Mouse (Mus musculus) forebrain, embryonic 16.5 days (tissue): ENCODE results near the gene Necab3. TPM values are rescaled to one million over a fixed set of nuclear protein-coding genes. Genes with fewer than 3 reads are reported as not detected.
A peak's percentile ranks its signal among the peaks of the same experiment; 100 is the strongest.

Experiments
- ATAC-seq: fragments of 200-750 bp; cut with Nextera tagmentation; 2 replicates; pipeline ENCODE4 v1.8.0; 2017; ENCODE audit warnings: mild to moderate bottlenecking, moderate library complexity
- H3K27ac ChIP-seq: fragments of 300-500 bp; sonication (generic); 2 replicates; pipeline ENCODE4 v1.5.1; 2014; ENCODE audit warnings: low read length, control low read depth
- H3K27me3 ChIP-seq: fragments of 300-500 bp; sonication (generic); replicated peaks from 2 replicates; pipeline ENCODE4 v1.6.1; 2014; ENCODE audit warnings: low read length; ENCODE audit not compliant: control insufficient read depth, insufficient read depth
- H3K36me3 ChIP-seq: fragments of 300-500 bp; sonication (generic); 2 replicates; pipeline ENCODE4 v1.6.1; 2014; ENCODE audit not compliant: control insufficient read depth, insufficient read depth
- H3K4me1 ChIP-seq: fragments of 300-500 bp; sonication (generic); replicated peaks from 2 replicates; pipeline ENCODE4 v1.6.1; 2014; ENCODE audit warnings: low read length; ENCODE audit not compliant: control insufficient read depth, insufficient read depth
- H3K4me2 ChIP-seq: fragments of 300-500 bp; sonication (generic); 2 replicates; pipeline ENCODE4 v1.6.1; 2014; ENCODE audit warnings: mild to moderate bottlenecking, low read length, control low read depth
- H3K4me3 ChIP-seq: fragments of 300-500 bp; sonication (generic); replicated peaks from 2 replicates; pipeline ENCODE4 v1.5.1; 2014; ENCODE audit warnings: mild to moderate bottlenecking, low read length, control low read depth
- H3K9ac ChIP-seq: fragments of 300-500 bp; sonication (generic); replicated peaks from 2 replicates; pipeline ENCODE4 v1.6.1; 2014; ENCODE audit warnings: low read depth, low read length, control low read depth
- H3K9me3 ChIP-seq: fragments of 300-500 bp; sonication (generic); 2 replicates; pipeline ENCODE4 v1.6.1; 2016; ENCODE audit warnings: low read length; ENCODE audit not compliant: control insufficient read depth
- WGBS: fragments of 180-500 bp; shearing (Covaris S2); extraction: QIAGEN DNeasy Blood & Tissue Kit; methylation state at CpG from one replicate; pipeline ENCODE4 v1.1.7; 2014; 5-methylcytosine and 5-hydroxymethylcytosine counted together
- polyA plus RNA-seq: library from polyadenylated mRNA; unstranded; fragments of >200 nt; fragmentation: Nextera tagmentation; extraction: Ambion mirVana; gene quantifications from 2 replicates; pipeline ENCODE4 v1.2.1, GENCODE M21; 2015

Necab3 gene
- polyA plus RNA-seq = 22.0 and 27.1 TPM in 2 replicates

DNA sequence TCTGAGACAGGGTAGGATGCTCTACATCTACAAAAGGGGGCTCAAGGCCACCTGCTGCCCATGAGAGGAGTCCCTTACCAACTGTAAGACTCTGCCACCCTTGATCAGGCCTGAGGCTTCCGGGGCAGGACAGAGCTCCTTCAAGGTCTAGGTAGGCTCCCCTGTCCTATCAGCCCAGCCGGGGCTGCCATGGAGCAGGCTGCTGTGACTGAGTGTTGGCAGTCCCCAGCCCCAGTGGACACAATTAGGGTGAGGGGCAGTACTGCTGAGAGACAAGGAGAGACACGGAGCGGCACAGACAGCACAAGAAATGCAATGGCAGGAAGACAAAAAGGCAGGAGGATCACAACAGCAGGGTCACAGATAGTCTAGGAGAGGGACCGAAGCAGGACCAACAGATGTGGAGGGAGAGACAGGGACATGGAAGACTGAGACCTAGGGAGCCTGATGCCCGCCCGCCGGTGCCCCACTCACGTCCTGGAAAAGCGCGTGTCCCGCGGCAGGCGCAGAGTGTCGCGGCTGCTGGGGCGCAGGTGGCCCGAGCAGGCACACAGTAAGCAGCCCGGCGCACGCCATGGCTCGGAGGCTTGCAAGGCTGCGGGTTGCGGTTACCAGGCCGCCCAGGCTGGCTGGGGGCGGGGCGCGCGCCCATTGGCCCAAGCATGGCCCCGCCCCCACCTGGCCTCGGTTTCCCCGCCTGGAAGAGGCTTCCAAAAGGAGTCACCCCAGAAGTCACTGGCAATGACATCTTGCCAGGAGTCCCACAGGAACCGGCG, at the start of gene Necab3:
Necab3 (minus strand) TSS at position 627 of the 776 bp plus-strand sequence.
- H3K27me3 ChIP-seq = no peaks in the 10 kb centered on the region
- peak; percentile 71 for ATAC-seq
- no peaks in the 10 kb centered on the region; the same call in 1 of the 2 replicates for H3K36me3 ChIP-seq
- peak within 1 kb of the TSS; percentile 63 for H3K9ac ChIP-seq
- H3K4me1 ChIP-seq = peaks cover 18% of the 10 kb centered on the region
- H3K27ac ChIP-seq = 0 out of 2 replicates have a peak within 1 kb of the TSS, but pooled peaks have one; percentile 12
- H3K9me3 ChIP-seq = no peaks in the 10 kb centered on the region
- WGBS = 4% methylated on average over 30 of the region's 34 CpGs
- H3K4me3 ChIP-seq = peak within 1 kb of the TSS; percentile 46
- H3K4me2 ChIP-seq = peak within 1 kb of the TSS; percentile 66

DNA sequence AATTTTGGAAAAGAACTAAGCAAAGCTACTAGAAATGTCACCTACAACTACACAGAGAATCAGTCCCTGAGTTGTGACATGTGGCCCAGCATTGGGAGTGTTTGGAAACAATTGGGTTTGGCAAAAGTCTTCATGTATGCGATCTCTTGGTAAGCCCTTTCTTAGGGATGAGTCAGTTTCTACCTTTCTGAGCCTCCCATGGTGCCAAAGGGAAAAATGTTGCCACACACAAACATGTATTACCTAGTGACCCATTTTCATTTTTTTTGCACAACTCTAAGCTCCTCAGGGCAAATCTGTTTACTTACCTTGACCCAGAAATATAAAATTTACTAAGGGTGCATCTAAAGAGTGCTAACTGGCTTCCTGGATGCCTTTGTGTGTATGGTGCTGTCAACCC, 48.3 kb upstream of the Necab3 start:
- 86% methylated on average over 1 of the region's 1 CpGs for WGBS
- no peak for ATAC-seq

DNA sequence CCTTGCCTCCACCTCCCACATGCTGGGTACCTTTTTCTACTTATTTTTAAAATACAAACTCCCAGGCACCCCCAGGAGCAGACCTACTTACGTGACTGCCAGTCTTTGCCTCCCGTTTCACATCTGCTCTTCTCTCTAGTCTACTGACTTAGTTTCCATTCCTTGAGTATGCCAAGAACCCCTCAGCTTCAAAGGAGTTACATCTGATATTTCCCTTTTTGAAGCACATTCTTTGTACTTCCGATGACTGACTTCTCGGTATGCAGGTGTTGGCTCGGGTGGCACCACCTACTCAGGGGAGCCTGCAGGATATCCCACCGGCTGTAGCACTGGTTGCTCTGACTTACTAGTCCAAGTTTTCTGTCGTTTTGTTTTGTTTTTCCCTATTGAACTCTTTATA, 45.5 kb upstream of the Necab3 start:
- Histone ChIP-seq H3K36me3 (no peaks in the 10 kb centered on the region), H3K27me3 (peaks cover 2% of the 10 kb centered on the region; the same call in 1 of the 2 replicates), H3K4me2 (peak overlapping the region; percentile 74), H3K9me3 (no peaks in the 10 kb centered on the region), H3K4me1 (peaks cover 13% of the 10 kb centered on the region), H3K9ac (no peak overlapping the region), H3K27ac (no peak overlapping the region), H3K4me3 (peak overlapping the region; percentile 74)
- 43% methylated on average over 7 of the region's 7 CpGs for WGBS
- no peak for ATAC-seq

More for the DNA sequence above, 48.3 kb upstream of the Necab3 start:
- Histone ChIP-seq H3K9me3 (no peaks in the 10 kb centered on the region), H3K9ac (no peak overlapping the region), H3K36me3 (no peaks in the 10 kb centered on the region), H3K4me2 (no peak overlapping the region), H3K27me3 (peaks cover 2% of the 10 kb centered on the region; the same call in 1 of the 2 replicates), H3K4me1 (peaks cover 16% of the 10 kb centered on the region), H3K4me3 (no peak overlapping the region), H3K27ac (no peak overlapping the region)

DNA sequence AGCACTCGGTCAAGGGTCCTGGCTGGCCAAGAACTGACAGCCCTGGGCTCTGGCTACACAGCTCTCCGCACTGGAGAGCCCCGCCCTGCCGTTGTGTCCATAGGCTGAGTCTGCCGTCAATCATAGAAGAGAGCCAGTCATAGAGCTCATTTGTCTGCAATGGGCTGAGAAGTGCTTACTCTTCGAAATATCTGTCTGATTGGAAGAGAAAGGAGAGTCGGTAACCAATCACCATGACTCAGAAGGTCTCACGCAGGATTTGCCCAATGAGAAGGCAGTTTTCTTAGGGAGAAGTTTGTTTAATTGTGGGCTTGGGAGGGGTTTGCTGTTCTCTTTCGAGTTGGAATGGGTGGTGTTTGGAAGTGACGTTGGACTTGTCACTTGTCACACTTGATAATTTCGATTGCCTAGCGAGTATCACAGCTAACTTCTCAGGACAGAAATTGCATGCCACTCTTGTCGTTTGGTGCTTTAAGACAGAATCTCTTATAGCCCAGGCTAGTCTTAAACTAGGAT, 45.0 kb upstream of the Necab3 start, which contains the start of gene Pxmp4:
Pxmp4 (minus strand) TSS at position 71 of the 516 bp plus-strand sequence.
- peaks cover 2% of the 10 kb centered on the region; the same call in 1 of the 2 replicates for H3K27me3 ChIP-seq
- 1% methylated on average over 13 of the region's 13 CpGs for WGBS
- H3K4me3 ChIP-seq = peak within 1 kb of the TSS; percentile 74
- ATAC-seq = peak; percentile 100
- peak within 1 kb of the TSS; percentile 74 for H3K4me2 ChIP-seq
- no peaks in the 10 kb centered on the region for H3K9me3 ChIP-seq
- no peak within 1 kb of the TSS for H3K27ac ChIP-seq
- H3K4me1 ChIP-seq = peaks cover 13% of the 10 kb centered on the region
- H3K36me3 ChIP-seq = no peaks in the 10 kb centered on the region
- H3K9ac ChIP-seq = peak within 1 kb of the TSS; percentile 73

DNA sequence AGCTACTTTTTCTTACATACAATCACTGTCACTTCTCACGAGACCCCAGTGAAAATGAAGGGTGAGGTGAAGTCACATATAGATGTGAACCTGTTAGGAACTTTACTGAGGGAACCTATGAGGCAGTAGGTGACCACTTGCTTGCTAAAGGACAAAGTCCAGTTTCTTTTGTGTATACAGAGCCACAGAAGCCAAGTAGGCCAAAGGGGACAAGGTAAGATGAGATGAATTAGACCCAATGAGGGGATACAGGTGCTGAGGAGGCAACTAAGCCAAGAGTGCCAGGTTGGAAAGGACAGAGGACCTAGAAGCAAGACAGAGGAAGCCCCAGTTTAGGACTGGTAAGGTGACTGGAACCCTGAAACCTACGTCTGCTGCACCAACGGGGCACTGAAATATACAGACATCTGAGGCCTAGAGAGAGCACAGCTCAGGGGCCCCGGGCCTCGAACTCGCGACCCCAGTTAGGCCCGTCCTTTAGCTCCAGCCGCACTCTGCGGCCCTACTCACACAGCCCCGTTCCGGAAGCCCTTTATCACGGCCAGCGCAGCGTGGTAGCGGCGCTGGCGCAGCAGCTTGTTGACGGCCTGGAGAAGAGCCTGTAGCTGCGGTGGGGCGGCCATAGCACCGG, 44.4 kb upstream of the Necab3 start:
- ATAC-seq = no peak; the same call in 1 of the 2 replicates
- Histone ChIP-seq H3K27ac (no peak overlapping the region), H3K9ac (peak overlapping the region; percentile 73), H3K36me3 (no peaks in the 10 kb centered on the region), H3K4me2 (peak overlapping the region; percentile 74), H3K27me3 (peaks cover 2% of the 10 kb centered on the region; the same call in 1 of the 2 replicates), H3K9me3 (no peaks in the 10 kb centered on the region), H3K4me1 (peaks cover 13% of the 10 kb centered on the region), H3K4me3 (peak overlapping the region; percentile 74)
- WGBS = 23% methylated on average over 22 of the region's 22 CpGs

DNA sequence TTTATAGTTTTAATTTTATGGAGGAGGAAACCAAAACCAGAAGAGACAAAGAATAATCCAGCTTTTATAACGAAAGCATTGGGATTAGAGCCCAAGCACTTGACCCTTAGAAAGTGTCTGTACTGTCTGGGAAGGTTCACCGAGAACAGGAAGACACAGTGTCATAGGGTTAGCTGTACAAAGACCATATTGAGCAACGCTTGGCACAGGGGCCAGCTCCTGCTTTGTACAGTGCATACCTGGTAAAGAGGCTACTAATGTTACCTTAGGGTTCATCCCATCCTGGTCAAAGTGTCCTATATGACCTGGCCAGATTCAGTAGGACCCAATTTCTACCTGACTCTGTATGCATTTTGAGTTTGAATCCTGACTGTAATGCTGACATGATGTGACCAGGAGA, 42.6 kb upstream of the Necab3 start:
- no peaks in the 10 kb centered on the region for H3K9me3 ChIP-seq
- peaks cover 13% of the 10 kb centered on the region for H3K4me1 ChIP-seq
- ATAC-seq = no peak
- no peaks in the 10 kb centered on the region for H3K36me3 ChIP-seq
- H3K27ac ChIP-seq = no peak overlapping the region
- peaks cover 2% of the 10 kb centered on the region; the same call in 1 of the 2 replicates for H3K27me3 ChIP-seq
- no peak overlapping the region for H3K9ac ChIP-seq
- no peak overlapping the region for H3K4me2 ChIP-seq
- H3K4me3 ChIP-seq = no peak overlapping the region
- WGBS = 79% methylated on average over 3 of the region's 3 CpGs

DNA sequence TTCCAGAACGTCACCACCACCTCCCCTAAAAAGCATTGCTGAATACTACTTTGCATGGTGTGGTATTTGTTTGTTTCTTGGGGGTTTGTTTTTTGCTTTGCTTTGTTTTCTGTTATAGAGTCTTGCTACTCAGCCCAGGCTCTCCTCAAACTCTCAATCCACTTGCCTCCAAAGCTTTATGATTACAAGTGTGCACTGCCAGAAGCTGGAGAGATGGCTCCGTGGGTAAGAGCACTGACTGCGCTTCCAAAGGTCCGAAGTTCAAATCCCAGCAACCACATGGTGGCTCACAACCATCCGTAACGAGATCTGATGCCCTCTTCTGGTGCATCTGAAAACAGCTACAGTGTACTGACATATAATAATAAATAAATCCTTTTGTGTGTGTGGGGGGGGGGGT, 41.9 kb upstream of the Necab3 start:
- Histone ChIP-seq H3K27me3 (no peaks in the 10 kb centered on the region; the same call in 1 of the 2 replicates), H3K36me3 (no peaks in the 10 kb centered on the region), H3K4me2 (no peak overlapping the region), H3K4me1 (peaks cover 13% of the 10 kb centered on the region), H3K9ac (no peak overlapping the region), H3K27ac (no peak overlapping the region), H3K4me3 (no peak overlapping the region), H3K9me3 (no peaks in the 10 kb centered on the region)
- no peak for ATAC-seq
- WGBS = 60% methylated on average over 6 of the region's 6 CpGs

DNA sequence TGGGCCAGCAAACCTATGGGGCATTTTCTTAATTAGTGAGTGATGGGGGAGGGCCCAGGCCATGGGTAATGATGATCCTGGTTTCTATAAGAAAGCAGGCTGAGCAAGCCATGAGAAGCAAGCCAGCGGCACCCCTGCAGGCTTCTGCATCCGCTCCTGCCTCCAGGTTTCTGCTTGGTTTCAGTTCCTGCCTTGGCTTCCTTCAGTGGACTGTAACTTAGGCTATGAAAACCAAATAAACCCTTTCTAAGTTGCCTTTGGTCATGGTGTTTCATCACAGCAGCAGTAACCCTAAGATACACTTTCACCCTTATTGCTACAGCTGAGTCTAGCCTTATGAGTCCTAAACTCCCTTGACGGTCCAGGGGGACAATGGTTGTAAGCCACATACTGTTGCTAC, 38.7 kb upstream of the Necab3 start:
- Histone ChIP-seq H3K4me1 (no peaks in the 10 kb centered on the region), H3K4me2 (no peak overlapping the region), H3K27me3 (no peaks in the 10 kb centered on the region), H3K27ac (no peak overlapping the region), H3K9ac (no peak overlapping the region), H3K36me3 (no peaks in the 10 kb centered on the region), H3K4me3 (no peak overlapping the region), H3K9me3 (no peaks in the 10 kb centered on the region)
- 84% methylated on average over 3 of the region's 3 CpGs for WGBS
- ATAC-seq = no peak

DNA sequence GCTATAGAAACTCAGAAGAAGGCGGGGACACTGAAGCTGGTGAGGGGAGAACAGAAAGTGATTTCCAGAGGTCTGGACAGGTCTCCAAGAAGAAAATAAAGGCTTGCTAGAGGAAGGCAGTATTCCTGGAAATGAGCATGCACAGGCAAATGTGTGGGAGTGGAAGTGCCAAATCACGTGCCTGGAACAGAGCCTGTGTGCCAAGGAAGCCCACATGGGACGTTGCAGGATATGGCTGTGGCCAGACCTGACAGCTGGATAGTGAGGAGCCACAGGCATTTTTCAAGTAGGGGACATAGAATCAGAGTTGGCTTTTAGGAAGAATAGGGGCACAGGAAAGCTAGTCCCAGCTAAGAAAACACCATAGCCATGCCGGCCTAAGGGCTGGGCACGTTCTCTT, 37.1 kb upstream of the Necab3 start:
- Histone ChIP-seq H3K36me3 (no peaks in the 10 kb centered on the region), H3K27me3 (no peaks in the 10 kb centered on the region), H3K9me3 (no peaks in the 10 kb centered on the region), H3K4me1 (no peaks in the 10 kb centered on the region), H3K4me2 (no peak overlapping the region), H3K27ac (no peak overlapping the region), H3K4me3 (no peak overlapping the region), H3K9ac (no peak overlapping the region)
- no peak for ATAC-seq
- WGBS = 74% methylated on average over 5 of the region's 5 CpGs
